Mouse (Mus musculus) A20 (cell line): ENCODE measurements around the gene Wfdc10.
"Not testable (repeated sequence)": the region's sequence is repeated elsewhere in the genome, so short reads cannot be mapped to it uniquely, and the experiment has no call there.

Experiments used
- DNase-seq: peaks from one replicate; pipeline ENCODE4 v3.0.0-alpha.2; 2011; ENCODE audit warnings: low read depth, low spot score

The Wfdc10 gene

GRCm38 (mm10) chr2:164655858-164656257 lies at the start of gene Wfdc10:
Wfdc10 (plus strand) TSS chr2:164656046.
- peak; percentile 55 for DNase-seq

- DNase-seq: no peak
Observed at GRCm38 (mm10) chr2:164608781-164609180, 47.1 kb upstream of the Wfdc10 start.

GRCm38 (mm10) chr2:164613471-164613870 lies 42.4 kb upstream of the Wfdc10 start, which contains the start of the genes Wfdc6b and Wfdc8:
Wfdc6b (plus strand) TSS chr2:164613522.
Wfdc8 (minus strand) TSS chr2:164613626.
- not testable (repeated sequence) for DNase-seq

- DNase-seq: no peak
Observed at GRCm38 (mm10) chr2:164615386-164615785, 40.5 kb upstream of the Wfdc10 start.

- no peak for DNase-seq
Observed at GRCm38 (mm10) chr2:164619050-164619449, 36.8 kb upstream of the Wfdc10 start.

- no peak for DNase-seq
Observed at GRCm38 (mm10) chr2:164621775-164622174, 34.1 kb upstream of the Wfdc10 start.

GRCm38 (mm10) chr2:164635266-164635665 lies 20.6 kb upstream of the Wfdc10 start:
- peak; percentile 48 for DNase-seq

GRCm38 (mm10) chr2:164638696-164639095 lies 17.1 kb upstream of the Wfdc10 start, which contains the start of gene Wfdc16:
Wfdc16 (minus strand) TSS chr2:164638796.
- no peak for DNase-seq

GRCm38 (mm10) chr2:164641129-164641528 lies 14.7 kb upstream of the Wfdc10 start:
- DNase-seq: peak; percentile 3

GRCm38 (mm10) chr2:164641881-164642673 lies 13.8 kb upstream of the Wfdc10 start:
- DNase-seq: no peak

- DNase-seq: no peak
Observed at GRCm38 (mm10) chr2:164656483-164656882, 637 bp downstream of the Wfdc10 start, which contains the start of gene Wfdc9. Wfdc9 (minus strand) TSS chr2:164656583.

GRCm38 (mm10) chr2:164664851-164665250 lies 9.0 kb downstream of the Wfdc10 start:
- DNase-seq: no peak

- no peak for DNase-seq
Observed at GRCm38 (mm10) chr2:164670261-164670660, 14.4 kb downstream of the Wfdc10 start.

- DNase-seq: peak; percentile 11
Observed at GRCm38 (mm10) chr2:164670938-164671337, 15.1 kb downstream of the Wfdc10 start.

- DNase-seq: no peak
Observed at GRCm38 (mm10) chr2:164673987-164674386, 18.1 kb downstream of the Wfdc10 start, which contains the start of gene Wfdc11. Wfdc11 (minus strand) TSS chr2:164674087.

GRCm38 (mm10) chr2:164676103-164676502 lies 20.3 kb downstream of the Wfdc10 start:
- DNase-seq: no peak

- no peak for DNase-seq
Observed at GRCm38 (mm10) chr2:164676916-164677685, 21.3 kb downstream of the Wfdc10 start.

- peak; percentile 90 for DNase-seq
Observed at GRCm38 (mm10) chr2:164678848-164679625, 23.2 kb downstream of the Wfdc10 start.

GRCm38 (mm10) chr2:164679906-164680305 lies 24.1 kb downstream of the Wfdc10 start:
- peak; percentile 57 for DNase-seq

- DNase-seq: no peak
Observed at GRCm38 (mm10) chr2:164684807-164685206, 29.0 kb downstream of the Wfdc10 start, which contains the start of gene Wfdc13. Wfdc13 (plus strand) TSS chr2:164685107.

- no peak for DNase-seq
Observed at GRCm38 (mm10) chr2:164698201-164698600, 42.4 kb downstream of the Wfdc10 start, which contains the start of gene Spint4. Spint4 (plus strand) TSS chr2:164698501.
